Mouse (Mus musculus) midbrain, embryonic 14.5 days (tissue): ENCODE measurements around the gene Noct. TPM values are rescaled to one million over a fixed set of nuclear protein-coding genes. Genes with fewer than 3 reads are reported as not detected.

ENCODE experiments used
- ATAC-seq: fragments of 200-750 bp; cut with Nextera tagmentation; 2 replicates; pipeline ENCODE4 v1.8.0; 2017; ENCODE audit warnings: moderate number of reproducible peaks, moderate library complexity; ENCODE audit not compliant: low FRiP score, low TSS enrichment
- DNase-seq: peaks from one replicate; pipeline ENCODE4 v3.0.0-alpha.2; 2015
- H3K27ac ChIP-seq: fragments of 300-500 bp; sonication (generic); replicated peaks from 2 replicates; pipeline ENCODE4 v1.5.1; 2014; ENCODE audit warnings: mild to moderate bottlenecking, low read depth, low read length, moderate library complexity
- H3K27me3 ChIP-seq: fragments of 300-500 bp; sonication (generic); 2 replicates; pipeline ENCODE4 v1.6.1; 2014; ENCODE audit warnings: low read length, control low read depth, mixed read lengths; ENCODE audit not compliant: control insufficient read depth, insufficient read depth
- H3K36me3 ChIP-seq: fragments of 300-500 bp; sonication (generic); 2 replicates; pipeline ENCODE4 v1.6.1; 2014; ENCODE audit warnings: low read length, control low read depth; ENCODE audit not compliant: control insufficient read depth, insufficient read depth
- H3K4me1 ChIP-seq: fragments of 300-500 bp; sonication (generic); 2 replicates; pipeline ENCODE4 v1.6.1; 2014; ENCODE audit warnings: mild to moderate bottlenecking, antibody characterized with exemption, low read length, control low read depth; ENCODE audit not compliant: control insufficient read depth, insufficient read depth
- H3K4me2 ChIP-seq: fragments of 300-500 bp; sonication (generic); 2 replicates; pipeline ENCODE4 v1.6.1; 2014; ENCODE audit warnings: mild to moderate bottlenecking, low read length, moderate library complexity
- H3K4me3 ChIP-seq: fragments of 300-500 bp; sonication (generic); replicated peaks from 2 replicates; pipeline ENCODE4 v1.5.1; 2014; ENCODE audit warnings: low read depth, low read length
- H3K9ac ChIP-seq: fragments of 300-500 bp; sonication (generic); replicated peaks from 2 replicates; pipeline ENCODE4 v1.6.1; 2014; ENCODE audit warnings: mild to moderate bottlenecking, low read length, moderate library complexity
- H3K9me3 ChIP-seq: fragments of 300-500 bp; sonication (generic); 2 replicates; pipeline ENCODE4 v1.6.1; 2016; ENCODE audit warnings: low read length, control low read depth, mixed read lengths; ENCODE audit not compliant: control insufficient read depth
- WGBS: fragments of 180-500 bp; shearing (Covaris S2); extraction: QIAGEN DNeasy Blood & Tissue Kit; methylation state at CpG from one replicate; pipeline ENCODE4 v1.1.7; 2014; 5-methylcytosine and 5-hydroxymethylcytosine counted together
- polyA plus RNA-seq: library from polyadenylated mRNA; unstranded; fragments of >200 nt; fragmentation: Nextera tagmentation; extraction: Ambion mirVana; gene quantifications from 2 replicates; pipeline ENCODE4 v1.2.1, GENCODE M21; 2014

The Noct gene
- polyA plus RNA-seq, 1 experiment from 2014 or later: 31.7 TPM

GRCm38 (mm10) chr3:51230146-51230835 lies 6.0 kb downstream of the Noct start:
- Histone ChIP-seq H3K9ac (no peak overlapping the region), H3K36me3 (no peaks in the 10 kb centered on the region), H3K4me3 (no peak overlapping the region), H3K4me1 (peaks cover 12% of the 10 kb centered on the region), H3K4me2 (no peak overlapping the region), H3K27ac (no peak overlapping the region), H3K9me3 (no peaks in the 10 kb centered on the region), H3K27me3 (no peaks in the 10 kb centered on the region)
- DNase-seq: no peak
- WGBS: 96% methylated on average over 6 of the region's 6 CpGs
- ATAC-seq: no peak

- Histone ChIP-seq H3K4me3 (no peak overlapping the region), H3K27ac (no peak overlapping the region), H3K4me1 (peaks cover 11% of the 10 kb centered on the region; the same call in 1 of the 2 replicates), H3K27me3 (no peaks in the 10 kb centered on the region), H3K4me2 (no peak overlapping the region), H3K9ac (no peak overlapping the region), H3K9me3 (no peaks in the 10 kb centered on the region), H3K36me3 (no peaks in the 10 kb centered on the region)
- WGBS: 85% methylated on average over 5 of the region's 5 CpGs
- DNase-seq (no peak), ATAC-seq (no peak)
These were observed 6.6 kb downstream of the Noct start for GRCm38 (mm10) chr3:51230886-51231285.

- Histone ChIP-seq H3K27me3 (no peaks in the 10 kb centered on the region), H3K9me3 (no peaks in the 10 kb centered on the region), H3K9ac (no peak overlapping the region), H3K4me3 (no peak overlapping the region), H3K4me2 (no peak overlapping the region), H3K36me3 (no peaks in the 10 kb centered on the region), H3K4me1 (peaks cover 5% of the 10 kb centered on the region; the same call in 1 of the 2 replicates), H3K27ac (no peak overlapping the region)
- DNase-seq: no peak
- 76% methylated on average over 3 of the region's 3 CpGs for WGBS
- no peak for ATAC-seq
These were observed 7.3 kb downstream of the Noct start for GRCm38 (mm10) chr3:51231499-51231898.

GRCm38 (mm10) chr3:51232205-51232910 lies 8.1 kb downstream of the Noct start:
- WGBS: 93% methylated on average over 3 of the region's 3 CpGs
- H3K9ac ChIP-seq: no peak overlapping the region
- DNase-seq: no peak
- no peak overlapping the region for H3K4me2 ChIP-seq
- no peak overlapping the region for H3K27ac ChIP-seq
- H3K36me3 ChIP-seq: no peaks in the 10 kb centered on the region
- H3K4me3 ChIP-seq: no peak overlapping the region
- H3K27me3 ChIP-seq: no peaks in the 10 kb centered on the region
- H3K9me3 ChIP-seq: no peaks in the 10 kb centered on the region
- ATAC-seq: no peak
- no peaks in the 10 kb centered on the region for H3K4me1 ChIP-seq

GRCm38 (mm10) chr3:51233474-51233873 lies 9.2 kb downstream of the Noct start:
- ATAC-seq: no peak
- Histone ChIP-seq H3K9me3 (no peaks in the 10 kb centered on the region), H3K4me3 (no peak overlapping the region), H3K4me2 (no peak overlapping the region), H3K9ac (no peak overlapping the region), H3K27me3 (no peaks in the 10 kb centered on the region), H3K36me3 (no peaks in the 10 kb centered on the region), H3K27ac (no peak overlapping the region), H3K4me1 (no peaks in the 10 kb centered on the region)
- DNase-seq: no peak
- 78% methylated on average over 5 of the region's 5 CpGs for WGBS

- no peaks in the 10 kb centered on the region for H3K9me3 ChIP-seq
- H3K4me2 ChIP-seq: no peak overlapping the region
- no peak overlapping the region for H3K4me3 ChIP-seq
- no peak overlapping the region for H3K9ac ChIP-seq
- WGBS: 51% methylated on average over 13 of the region's 13 CpGs
- no peaks in the 10 kb centered on the region for H3K27me3 ChIP-seq
- no peaks in the 10 kb centered on the region for H3K4me1 ChIP-seq
- H3K36me3 ChIP-seq: no peaks in the 10 kb centered on the region
- no peak overlapping the region for H3K27ac ChIP-seq
- ATAC-seq (peak; percentile 83), DNase-seq (peak; percentile 93)
These were observed 9.9 kb downstream of the Noct start for GRCm38 (mm10) chr3:51233918-51234751.

- WGBS: 80% methylated on average over 5 of the region's 5 CpGs
- no peaks in the 10 kb centered on the region for H3K27me3 ChIP-seq
- H3K9ac ChIP-seq: no peak overlapping the region
- H3K36me3 ChIP-seq: peaks cover 4% of the 10 kb centered on the region; the same call in 1 of the 2 replicates
- no peak overlapping the region for H3K4me2 ChIP-seq
- H3K27ac ChIP-seq: no peak overlapping the region
- H3K9me3 ChIP-seq: no peaks in the 10 kb centered on the region
- H3K4me1 ChIP-seq: no peaks in the 10 kb centered on the region
- H3K4me3 ChIP-seq: no peak overlapping the region
- ATAC-seq (no peak; the same call in 1 of the 2 replicates), DNase-seq (no peak)
These were observed 10.5 kb downstream of the Noct start for GRCm38 (mm10) chr3:51234752-51235055.

- DNase-seq: no peak
- no peak overlapping the region for H3K4me3 ChIP-seq
- H3K27ac ChIP-seq: no peak overlapping the region
- H3K9ac ChIP-seq: no peak overlapping the region
- H3K4me1 ChIP-seq: no peaks in the 10 kb centered on the region
- ATAC-seq: no peak
- peaks cover 4% of the 10 kb centered on the region; the same call in 1 of the 2 replicates for H3K36me3 ChIP-seq
- no peak overlapping the region for H3K4me2 ChIP-seq
- H3K27me3 ChIP-seq: no peaks in the 10 kb centered on the region
- no peaks in the 10 kb centered on the region for H3K9me3 ChIP-seq
- WGBS: 93% methylated on average over 7 of the region's 7 CpGs
These were observed 14.3 kb downstream of the Noct start for GRCm38 (mm10) chr3:51238515-51238914.
